Mouse (Mus musculus): Measurements from ENCODE around the gene G6pc3. TPM values are rescaled to one million over a fixed set of nuclear protein-coding genes. Genes with fewer than 3 reads are reported as not detected.

Gene G6pc3
- polyA plus RNA-seq, 1 experiment from 2014 or later = 8.8 TPM

GRCm38 (mm10) chr11:102228191-102228545 lies 38.7 kb downstream of the G6pc3 start:
- no peak overlapping the region for H3K9ac ChIP-seq
- no peaks in the 10 kb centered on the region for H3K36me3 ChIP-seq (replicated peaks)
- H3K4me3 ChIP-seq (replicated peaks) = no peak overlapping the region; the same call in 1 of the 2 replicates
- H3K4me1 ChIP-seq (replicated peaks) = peaks cover 44% of the 10 kb centered on the region
- peak overlapping the region; percentile 96 for H3K4me2 ChIP-seq
- 32% methylated on average over 9 of the region's 9 CpGs for WGBS (ENCODE audit: insufficient replicate concordance)
- H3K27me3 ChIP-seq = peaks cover 72% of the 10 kb centered on the region
- ATAC-seq (ENCODE audit: insufficient read depth) = no peak
- H3K27ac ChIP-seq (replicated peaks) = no peak overlapping the region
- H3K9me3 ChIP-seq (replicated peaks) = no peaks in the 10 kb centered on the region

- Histone ChIP-seq H3K36me3 (replicated peaks) (no peaks in the 10 kb centered on the region), H3K4me1 (replicated peaks) (peaks cover 40% of the 10 kb centered on the region), H3K4me3 (replicated peaks) (peak overlapping the region; percentile 84), H3K4me2 (peak overlapping the region; percentile 96), H3K9ac (peak overlapping the region; percentile 88), H3K27me3 (peaks cover 66% of the 10 kb centered on the region), H3K27ac (replicated peaks) (no peak overlapping the region), H3K9me3 (replicated peaks) (no peaks in the 10 kb centered on the region)
- WGBS (ENCODE audit: insufficient replicate concordance) = 18% methylated on average over 7 of the region's 7 CpGs
- ATAC-seq (ENCODE audit: insufficient read depth) = no peak
Measured at GRCm38 (mm10) chr11:102228646-102229268, 39.3 kb downstream of the G6pc3 start.

- no peaks in the 10 kb centered on the region for H3K9me3 ChIP-seq (replicated peaks)
- H3K27me3 ChIP-seq = peaks cover 59% of the 10 kb centered on the region
- peak; percentile 60 for ATAC-seq (ENCODE audit: insufficient read depth)
- WGBS (ENCODE audit: insufficient replicate concordance) = under 1% methylated on average over 47 of the region's 47 CpGs
- H3K4me3 ChIP-seq (replicated peaks) = peak overlapping the region; percentile 84
- peak overlapping the region; percentile 83 for H3K27ac ChIP-seq (replicated peaks)
- peaks cover 34% of the 10 kb centered on the region for H3K4me1 ChIP-seq (replicated peaks)
- H3K9ac ChIP-seq = peak overlapping the region; percentile 88
- H3K36me3 ChIP-seq (replicated peaks) = no peaks in the 10 kb centered on the region
- H3K4me2 ChIP-seq = peak overlapping the region; percentile 96
Measured at GRCm38 (mm10) chr11:102229331-102229953, 40.0 kb downstream of the G6pc3 start.

- peak within 1 kb of the TSS; percentile 88 for H3K9ac ChIP-seq
- no peaks in the 10 kb centered on the region for H3K9me3 ChIP-seq (replicated peaks)
- H3K27ac ChIP-seq (replicated peaks) = peak within 1 kb of the TSS; percentile 83
- peaks cover 26% of the 10 kb centered on the region for H3K4me1 ChIP-seq (replicated peaks)
- no peaks in the 10 kb centered on the region for H3K36me3 ChIP-seq (replicated peaks)
- WGBS (ENCODE audit: insufficient replicate concordance) = under 1% methylated on average over 46 of the region's 49 CpGs
- peak; percentile 94 for ATAC-seq (ENCODE audit: insufficient read depth)
- peak within 1 kb of the TSS; percentile 96 for H3K4me2 ChIP-seq
- H3K27me3 ChIP-seq = peaks cover 52% of the 10 kb centered on the region
- peak within 1 kb of the TSS; percentile 84 for H3K4me3 ChIP-seq (replicated peaks)
Measured at GRCm38 (mm10) chr11:102230006-102230741, 40.8 kb downstream of the G6pc3 start, which contains the start of gene Hdac5. Gene Hdac5, minus strand, starts transcription at chr11:102230166.

DNA sequence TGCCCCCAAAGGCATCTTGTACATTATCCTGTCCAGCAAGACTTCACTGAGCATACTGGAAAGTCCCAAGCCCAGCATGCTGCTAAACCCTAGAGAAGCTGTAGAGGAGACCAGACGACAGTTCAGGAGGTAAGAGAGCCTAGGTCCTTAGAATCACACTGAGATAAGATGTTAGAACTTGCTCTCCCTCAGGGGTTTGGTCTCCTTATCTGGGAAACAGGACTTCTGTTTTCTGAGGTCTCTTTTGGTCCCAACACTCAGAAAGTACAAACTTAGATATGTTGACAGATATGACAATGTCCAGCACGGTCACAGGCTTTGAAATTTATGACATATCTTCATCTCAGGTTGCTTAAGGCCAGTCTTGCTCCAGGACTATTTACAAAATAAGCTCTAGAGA lies 46.6 kb downstream of the G6pc3 start:
- H3K4me3 ChIP-seq (replicated peaks) = no peak overlapping the region
- WGBS (ENCODE audit: insufficient replicate concordance) = 15% methylated on average over 2 of the region's 2 CpGs
- no peak for ATAC-seq (ENCODE audit: insufficient read depth)
- no peak overlapping the region for H3K9ac ChIP-seq
- no peak overlapping the region for H3K4me2 ChIP-seq
- H3K9me3 ChIP-seq (replicated peaks) = no peaks in the 10 kb centered on the region
- H3K36me3 ChIP-seq (replicated peaks) = no peaks in the 10 kb centered on the region
- H3K4me1 ChIP-seq (replicated peaks) = peaks cover 15% of the 10 kb centered on the region; the same call in 1 of the 2 replicates
- H3K27ac ChIP-seq (replicated peaks) = no peak overlapping the region
- peaks cover 22% of the 10 kb centered on the region for H3K27me3 ChIP-seq

DNA sequence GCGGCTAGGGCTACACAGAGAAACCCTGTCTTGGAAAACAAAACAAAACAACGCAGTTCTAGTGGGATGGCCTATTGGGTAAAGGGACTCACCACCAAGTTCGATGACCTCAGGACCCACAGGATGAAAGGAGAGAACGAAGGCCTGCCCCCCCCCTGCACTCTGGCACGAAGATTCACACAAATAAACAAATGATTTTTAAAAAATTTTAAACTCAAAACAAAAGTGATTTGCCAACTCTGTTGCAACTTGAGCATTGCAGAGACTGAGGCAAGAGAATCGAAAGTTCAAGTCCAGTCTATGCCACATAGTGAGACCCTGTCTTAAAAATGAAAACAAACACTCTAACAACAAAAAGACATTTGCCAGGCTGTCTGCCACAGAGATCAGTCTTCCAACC lies 51.2 kb downstream of the G6pc3 start:
- 63% methylated on average over 6 of the region's 6 CpGs for WGBS (ENCODE audit: insufficient replicate concordance)
- no peak for ATAC-seq (ENCODE audit: insufficient read depth)
- Histone ChIP-seq H3K4me1 (replicated peaks) (peaks cover 24% of the 10 kb centered on the region; the same call in 1 of the 2 replicates), H3K27ac (replicated peaks) (0 out of 2 replicates have a peak overlapping the region, but pooled peaks have one; percentile 15), H3K9ac (no peak overlapping the region), H3K4me2 (no peak overlapping the region), H3K9me3 (replicated peaks) (no peaks in the 10 kb centered on the region), H3K36me3 (replicated peaks) (no peaks in the 10 kb centered on the region), H3K4me3 (replicated peaks) (no peak overlapping the region), H3K27me3 (peaks cover 30% of the 10 kb centered on the region)

GRCm38 (mm10) chr11:102241246-102241645 lies 51.8 kb downstream of the G6pc3 start:
- 60% methylated on average over 5 of the region's 5 CpGs for WGBS (ENCODE audit: insufficient replicate concordance)
- Histone ChIP-seq H3K4me1 (replicated peaks) (peaks cover 17% of the 10 kb centered on the region; the same call in 1 of the 2 replicates), H3K4me2 (no peak overlapping the region), H3K36me3 (replicated peaks) (no peaks in the 10 kb centered on the region), H3K9me3 (replicated peaks) (no peaks in the 10 kb centered on the region), H3K27me3 (peaks cover 33% of the 10 kb centered on the region), H3K27ac (replicated peaks) (0 out of 2 replicates have a peak overlapping the region, but pooled peaks have one; percentile 15), H3K4me3 (replicated peaks) (no peak overlapping the region), H3K9ac (no peak overlapping the region)
- peak; percentile 77 for ATAC-seq (ENCODE audit: insufficient read depth)

DNA sequence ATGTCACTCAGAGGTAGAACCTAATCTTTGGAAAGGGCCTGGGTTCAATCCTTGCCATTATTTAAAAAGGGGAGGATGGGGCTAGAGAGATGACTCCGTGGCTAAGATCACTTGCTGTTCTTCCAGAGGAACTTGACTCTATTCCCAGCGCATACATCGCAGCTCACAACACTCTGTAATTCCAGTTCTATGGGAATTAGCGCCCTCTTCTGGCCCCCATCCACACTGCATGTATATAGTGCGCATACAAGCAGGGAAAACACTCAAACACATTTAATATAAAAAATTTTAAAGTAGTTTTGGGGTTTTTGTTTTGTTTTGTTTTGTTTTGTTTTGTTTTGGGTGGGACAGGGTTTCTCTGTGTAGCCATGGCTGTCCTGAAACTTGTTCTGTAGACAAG lies 52.5 kb downstream of the G6pc3 start:
- Histone ChIP-seq H3K4me3 (replicated peaks) (no peak overlapping the region), H3K27me3 (peaks cover 33% of the 10 kb centered on the region), H3K9ac (no peak overlapping the region), H3K9me3 (replicated peaks) (no peaks in the 10 kb centered on the region), H3K4me1 (replicated peaks) (peaks cover 15% of the 10 kb centered on the region; the same call in 1 of the 2 replicates), H3K36me3 (replicated peaks) (no peaks in the 10 kb centered on the region), H3K27ac (replicated peaks) (no peak overlapping the region), H3K4me2 (no peak overlapping the region)
- no peak for ATAC-seq (ENCODE audit: insufficient read depth)
- 48% methylated on average over 5 of the region's 5 CpGs for WGBS (ENCODE audit: insufficient replicate concordance)

Small RNAs within 50 kb of the gene (microRNA-seq; reads per million reads assigned to microRNA genes)
- 3.8 reads per million, percentile 11 among the genes with 10 or more reads in this experiment for gene Mir8101

Other genes with a start within 250 kb of the G6pc3 start
- gene Sost, start 222.6 kb upstream of the G6pc3 start, polyA plus RNA-seq (2015; fragmentation: Nextera tagmentation; extraction: Ambion mirVana) = 0.07 TPM in 2 replicates
- not detected in 2 replicates for gene Cfap97d1, start 205.3 kb upstream of the G6pc3 start, polyA plus RNA-seq (2015; fragmentation: Nextera tagmentation; extraction: Ambion mirVana)
- 7.8 and 8.0 TPM in 2 replicates for gene Dusp3, start 202.6 kb upstream of the G6pc3 start, polyA plus RNA-seq (2015; fragmentation: Nextera tagmentation; extraction: Ambion mirVana)
- 0.24 and 0.53 TPM in 2 replicates for gene Mpp3, start 161.2 kb upstream of the G6pc3 start, polyA plus RNA-seq (2015; fragmentation: Nextera tagmentation; extraction: Ambion mirVana)
- 0.69 and 0.82 TPM in 2 replicates for gene Cd300lg, start 148.1 kb upstream of the G6pc3 start, polyA plus RNA-seq (2015; fragmentation: Nextera tagmentation; extraction: Ambion mirVana)
- gene Mpp2, start 101.1 kb upstream of the G6pc3 start, polyA plus RNA-seq (2015; fragmentation: Nextera tagmentation; extraction: Ambion mirVana) = 11.5 and 13.3 TPM in 2 replicates
- not detected in 2 replicates for gene Ppy, start 88.3 kb upstream of the G6pc3 start, polyA plus RNA-seq (2015; fragmentation: Nextera tagmentation; extraction: Ambion mirVana)
- 0.29 and 0.71 TPM in 2 replicates for gene Pyy, start 81.8 kb upstream of the G6pc3 start, polyA plus RNA-seq (2015; fragmentation: Nextera tagmentation; extraction: Ambion mirVana)
- 16.5 and 18.2 TPM in 2 replicates for gene Nags, start 44.1 kb upstream of the G6pc3 start, polyA plus RNA-seq (2015; fragmentation: Nextera tagmentation; extraction: Ambion mirVana)
- 9.6 and 12.0 TPM in 2 replicates for gene Tmem101, start 33.2 kb upstream of the G6pc3 start, polyA plus RNA-seq (2015; fragmentation: Nextera tagmentation; extraction: Ambion mirVana)
- gene Lsm12, start 4.3 kb upstream of the G6pc3 start, polyA plus RNA-seq (2015; fragmentation: Nextera tagmentation; extraction: Ambion mirVana) = 51.4 and 70.3 TPM in 2 replicates
- gene Hdac5, start 40.5 kb downstream of the G6pc3 start, polyA plus RNA-seq (2015; fragmentation: Nextera tagmentation; extraction: Ambion mirVana) = 17.3 and 17.5 TPM in 2 replicates
- gene BC030867, start 59.3 kb downstream of the G6pc3 start, polyA plus RNA-seq (2015; fragmentation: Nextera tagmentation; extraction: Ambion mirVana) = 14.1 and 15.3 TPM in 2 replicates
- gene Asb16, start 79.1 kb downstream of the G6pc3 start, polyA plus RNA-seq (2015; fragmentation: Nextera tagmentation; extraction: Ambion mirVana) = 0.05 and 0.06 TPM in 2 replicates
- gene Tmub2, start 95.3 kb downstream of the G6pc3 start, polyA plus RNA-seq (2015; fragmentation: Nextera tagmentation; extraction: Ambion mirVana) = 26.1 and 28.9 TPM in 2 replicates
- 3.8 and 4.6 TPM in 2 replicates for gene Atxn7l3, start 107.0 kb downstream of the G6pc3 start, polyA plus RNA-seq (2015; fragmentation: Nextera tagmentation; extraction: Ambion mirVana)
- gene Ubtf, start 130.1 kb downstream of the G6pc3 start, polyA plus RNA-seq (2015; fragmentation: Nextera tagmentation; extraction: Ambion mirVana) = 50.9 and 55.2 TPM in 2 replicates
- gene Slc4a1, start 176.6 kb downstream of the G6pc3 start, polyA plus RNA-seq (2015; fragmentation: Nextera tagmentation; extraction: Ambion mirVana) = 1,073 and 1,204 TPM in 2 replicates
- 2.2 and 2.4 TPM in 2 replicates for gene Rundc3a, start 203.8 kb downstream of the G6pc3 start, polyA plus RNA-seq (2015; fragmentation: Nextera tagmentation; extraction: Ambion mirVana)
- gene Slc25a39, start 218.3 kb downstream of the G6pc3 start, polyA plus RNA-seq (2015; fragmentation: Nextera tagmentation; extraction: Ambion mirVana) = 451 and 525 TPM in 2 replicates
- 94.8 and 121 TPM in 2 replicates for gene Grn, start 240.7 kb downstream of the G6pc3 start, polyA plus RNA-seq (2015; fragmentation: Nextera tagmentation; extraction: Ambion mirVana)